Mouse (Mus musculus): Measurements from ENCODE around the gene 9030612E09Rik. TPM values are rescaled to one million over a fixed set of nuclear protein-coding genes. Genes with fewer than 3 reads are reported as not detected.

The 9030612E09Rik gene
- polyA plus RNA-seq, 1 experiment: 0.20 TPM

- WGBS: 14% methylated on average over 7 of the region's 7 CpGs
- peaks cover 9% of the 10 kb centered on the region for H3K4me1 ChIP-seq (replicated peaks; ENCODE audit: control insufficient read depth, insufficient read depth, low read length)
- TF ChIP-seq CTCF (IDR thresholded peaks at IDR 0.05; ENCODE audit: borderline replicate concordance, control insufficient read depth, extremely low read depth, insufficient read depth, low read length, poor library complexity): no peak
- TF ChIP-seq POLR2A (IDR thresholded peaks at IDR 0.05; ENCODE audit: control insufficient read depth, extremely low read depth, insufficient read depth, low read length, poor library complexity): no peak
- no peak overlapping the region for H3K27ac ChIP-seq (ENCODE audit: control insufficient read depth, insufficient read depth, low read length)
- H3K27me3 ChIP-seq (ENCODE audit: control insufficient read depth, insufficient read depth, low read length): no peaks in the 10 kb centered on the region
- H3K4me3 ChIP-seq (ENCODE audit: control insufficient read depth, insufficient read depth, low read length): peak overlapping the region; percentile 92; the same call in 1 of the 2 replicates
- no peak for DNase-seq
- no peaks in the 10 kb centered on the region for H3K36me3 ChIP-seq (ENCODE audit: control insufficient read depth, insufficient read depth, low read length)
Measured at GRCm38 (mm10) chr10:43220479-43220878, 46.0 kb downstream of the 9030612E09Rik start.

GRCm38 (mm10) chr10:43220910-43221625 lies 46.6 kb downstream of the 9030612E09Rik start, which contains the start of gene Pdss2:
Gene Pdss2, plus strand, starts transcription at chr10:43221486.
- no peaks in the 10 kb centered on the region for H3K27me3 ChIP-seq (ENCODE audit: control insufficient read depth, insufficient read depth, low read length)
- TF ChIP-seq CTCF (IDR thresholded peaks at IDR 0.05; ENCODE audit: borderline replicate concordance, control insufficient read depth, extremely low read depth, insufficient read depth, low read length, poor library complexity) (0 out of 2 replicates have a peak, but pooled peaks have one; percentile 21), POLR2A (IDR thresholded peaks at IDR 0.05; ENCODE audit: control insufficient read depth, extremely low read depth, insufficient read depth, low read length, poor library complexity) (peak; percentile 94)
- peak within 1 kb of the TSS; percentile 92 for H3K4me3 ChIP-seq (ENCODE audit: control insufficient read depth, insufficient read depth, low read length)
- DNase-seq: peak; percentile 95
- H3K36me3 ChIP-seq (ENCODE audit: control insufficient read depth, insufficient read depth, low read length): no peaks in the 10 kb centered on the region
- peak within 1 kb of the TSS; percentile 38; the same call in 1 of the 2 replicates for H3K27ac ChIP-seq (ENCODE audit: control insufficient read depth, insufficient read depth, low read length)
- peaks cover 9% of the 10 kb centered on the region for H3K4me1 ChIP-seq (replicated peaks; ENCODE audit: control insufficient read depth, insufficient read depth, low read length)
- WGBS: under 1% methylated on average over 50 of the region's 50 CpGs

GRCm38 (mm10) chr10:43221659-43222058 lies 47.2 kb downstream of the 9030612E09Rik start:
- no peak for DNase-seq

GRCm38 (mm10) chr10:43223391-43223790 lies 48.9 kb downstream of the 9030612E09Rik start:
- no peak for DNase-seq
- WGBS: 94% methylated on average over 2 of the region's 2 CpGs
- Histone ChIP-seq H3K36me3 (ENCODE audit: control insufficient read depth, insufficient read depth, low read length) (no peaks in the 10 kb centered on the region), H3K27ac (ENCODE audit: control insufficient read depth, insufficient read depth, low read length) (no peak overlapping the region), H3K27me3 (ENCODE audit: control insufficient read depth, insufficient read depth, low read length) (no peaks in the 10 kb centered on the region), H3K4me1 (replicated peaks; ENCODE audit: control insufficient read depth, insufficient read depth, low read length) (peaks cover 9% of the 10 kb centered on the region), H3K4me3 (ENCODE audit: control insufficient read depth, insufficient read depth, low read length) (no peak overlapping the region)
- no peak for TF ChIP-seq POLR2A (IDR thresholded peaks at IDR 0.05; ENCODE audit: control insufficient read depth, extremely low read depth, insufficient read depth, low read length, poor library complexity)
- no peak for TF ChIP-seq CTCF (IDR thresholded peaks at IDR 0.05; ENCODE audit: borderline replicate concordance, control insufficient read depth, extremely low read depth, insufficient read depth, low read length, poor library complexity)

More at GRCm38 (mm10) chr10:43221659-43222058, 47.2 kb downstream of the 9030612E09Rik start:
- no peaks in the 10 kb centered on the region for H3K27me3 ChIP-seq (ENCODE audit: control insufficient read depth, insufficient read depth, low read length)
- TF ChIP-seq CTCF (IDR thresholded peaks at IDR 0.05; ENCODE audit: borderline replicate concordance, control insufficient read depth, extremely low read depth, insufficient read depth, low read length, poor library complexity) (peak; percentile 7; the same call in 1 of the 2 replicates), POLR2A (IDR thresholded peaks at IDR 0.05; ENCODE audit: control insufficient read depth, extremely low read depth, insufficient read depth, low read length, poor library complexity) (no peak)
- peak overlapping the region; percentile 38; the same call in 1 of the 2 replicates for H3K27ac ChIP-seq (ENCODE audit: control insufficient read depth, insufficient read depth, low read length)
- peaks cover 9% of the 10 kb centered on the region for H3K4me1 ChIP-seq (replicated peaks; ENCODE audit: control insufficient read depth, insufficient read depth, low read length)
- H3K36me3 ChIP-seq (ENCODE audit: control insufficient read depth, insufficient read depth, low read length): no peaks in the 10 kb centered on the region
- peak overlapping the region; percentile 92 for H3K4me3 ChIP-seq (ENCODE audit: control insufficient read depth, insufficient read depth, low read length)
- under 1% methylated on average over 25 of the region's 25 CpGs for WGBS

Other genes starting within 250 kb of the 9030612E09Rik start
- gene Sobp, start 174 bp upstream of the 9030612E09Rik start, polyA plus RNA-seq (2012; rRNA removed): 0.40 and 0.45 TPM in 2 replicates
- gene Pdss2, start 46.8 kb downstream of the 9030612E09Rik start, polyA plus RNA-seq (2012; rRNA removed): 10.5 and 11.5 TPM in 2 replicates